Mouse (Mus musculus): ENCODE results near the gene Anapc11.

Anapc11 gene

GRCm38 (mm10) chr11:120606764-120607163, 8.5 kb downstream of the Anapc11 start:
- no peak for DNase-seq (ENCODE audit: low spot score)

- DNase-seq (ENCODE audit: low spot score) = no peak
Observed at GRCm38 (mm10) chr11:120608241-120609034, 10.2 kb downstream of the Anapc11 start, which contains the start of gene Npb. Gene Npb, plus strand, starts transcription at chr11:120608477.

- DNase-seq (ENCODE audit: low spot score) = no peak
Observed at GRCm38 (mm10) chr11:120609250-120609649, 11.0 kb downstream of the Anapc11 start.

- no peak for DNase-seq (ENCODE audit: low spot score)
Observed at GRCm38 (mm10) chr11:120610477-120611046, 12.3 kb downstream of the Anapc11 start.

GRCm38 (mm10) chr11:120612763-120613162, 14.5 kb downstream of the Anapc11 start:
- DNase-seq (ENCODE audit: low spot score) = no peak

- no peak for DNase-seq (ENCODE audit: low spot score)
Observed at GRCm38 (mm10) chr11:120613481-120613972, 15.3 kb downstream of the Anapc11 start.

- no peak for DNase-seq (ENCODE audit: low spot score)
Observed at GRCm38 (mm10) chr11:120613976-120614375, 15.8 kb downstream of the Anapc11 start.

- DNase-seq (ENCODE audit: low spot score) = no peak
Observed at GRCm38 (mm10) chr11:120615167-120615566, 16.9 kb downstream of the Anapc11 start.

GRCm38 (mm10) chr11:120615606-120616203, 17.5 kb downstream of the Anapc11 start:
- no peak for DNase-seq (ENCODE audit: low spot score)

GRCm38 (mm10) chr11:120616617-120617294, 18.5 kb downstream of the Anapc11 start:
- DNase-seq (ENCODE audit: low spot score) = no peak

- peak; percentile 69 for DNase-seq (ENCODE audit: low spot score)
Observed at GRCm38 (mm10) chr11:120617519-120618112, 19.4 kb downstream of the Anapc11 start, which contains the start of gene Pcyt2. Gene Pcyt2, minus strand, starts transcription at chr11:120617936.

- DNase-seq (ENCODE audit: low spot score) = no peak
Observed at GRCm38 (mm10) chr11:120618619-120619535, 20.7 kb downstream of the Anapc11 start.

GRCm38 (mm10) chr11:120620195-120620594, 22.0 kb downstream of the Anapc11 start:
- DNase-seq (ENCODE audit: low spot score) = no peak

- DNase-seq (ENCODE audit: low spot score) = no peak
Observed at GRCm38 (mm10) chr11:120622805-120623204, 24.6 kb downstream of the Anapc11 start.

GRCm38 (mm10) chr11:120623961-120624679, 25.9 kb downstream of the Anapc11 start:
- DNase-seq (ENCODE audit: low spot score) = no peak

- peak; percentile 49 for DNase-seq (ENCODE audit: low spot score)
Observed at GRCm38 (mm10) chr11:120624680-120625111, 26.5 kb downstream of the Anapc11 start.

GRCm38 (mm10) chr11:120625152-120625775, 27.0 kb downstream of the Anapc11 start, which contains the start of gene Sirt7:
Gene Sirt7, minus strand, starts transcription at chr11:120625240.
- no peak for DNase-seq (ENCODE audit: low spot score)

- DNase-seq (ENCODE audit: low spot score) = no peak
Observed at GRCm38 (mm10) chr11:120626785-120627467, 28.7 kb downstream of the Anapc11 start.
